Mouse (Mus musculus): Measurements from ENCODE around the gene Efemp2. TPM values are rescaled to one million over a fixed set of nuclear protein-coding genes. Genes with fewer than 3 reads are reported as not detected.
"Not testable (repeated sequence)": the region's sequence is repeated elsewhere in the genome, so short reads cannot be mapped to it uniquely, and the experiment has no call there.

The Efemp2 gene
- polyA plus RNA-seq, 1 experiment from 2014 or later, result 208 TPM

- Histone ChIP-seq H3K9ac (no peak overlapping the region), H3K9me3 (no peaks in the 10 kb centered on the region), H3K4me3 (no peak overlapping the region), H3K4me2 (no peak overlapping the region), H3K27me3 (no peaks in the 10 kb centered on the region), H3K27ac (peak overlapping the region; percentile 43; the same call in 1 of the 2 replicates), H3K4me1 (peaks cover 40% of the 10 kb centered on the region), H3K36me3 (peaks cover 59% of the 10 kb centered on the region)
- 92% methylated on average over 19 of the region's 19 CpGs for WGBS
- no peak for ATAC-seq (ENCODE audit: borderline replicate concordance, extremely low read depth, low FRiP score, low TSS enrichment)
Measured at GRCm38 (mm10) chr19:5483386-5484359, 9.9 kb downstream of the Efemp2 start.

GRCm38 (mm10) chr19:5484496-5484895 is 10.7 kb downstream of the Efemp2 start:
- Histone ChIP-seq H3K4me2 (0 out of 2 replicates have a peak overlapping the region, but pooled peaks have one; percentile 6), H3K9ac (no peak overlapping the region), H3K36me3 (peaks cover 51% of the 10 kb centered on the region), H3K27me3 (no peaks in the 10 kb centered on the region), H3K27ac (peak overlapping the region; percentile 98), H3K9me3 (no peaks in the 10 kb centered on the region), H3K4me1 (peaks cover 45% of the 10 kb centered on the region), H3K4me3 (no peak overlapping the region)
- no peak for ATAC-seq (ENCODE audit: borderline replicate concordance, extremely low read depth, low FRiP score, low TSS enrichment)
- 66% methylated on average over 5 of the region's 5 CpGs for WGBS

- Histone ChIP-seq H3K9me3 (no peaks in the 10 kb centered on the region), H3K36me3 (peaks cover 42% of the 10 kb centered on the region), H3K27ac (peak overlapping the region; percentile 98), H3K27me3 (no peaks in the 10 kb centered on the region), H3K9ac (peak overlapping the region; percentile 9; the same call in 1 of the 2 replicates), H3K4me1 (peaks cover 50% of the 10 kb centered on the region), H3K4me2 (no peak overlapping the region), H3K4me3 (no peak overlapping the region)
- 70% methylated on average over 8 of the region's 8 CpGs for WGBS
- ATAC-seq (ENCODE audit: borderline replicate concordance, extremely low read depth, low FRiP score, low TSS enrichment), result no peak
Measured at GRCm38 (mm10) chr19:5485371-5485770, 11.6 kb downstream of the Efemp2 start.

GRCm38 (mm10) chr19:5485821-5486220 is 12.1 kb downstream of the Efemp2 start:
- ATAC-seq (ENCODE audit: borderline replicate concordance, extremely low read depth, low FRiP score, low TSS enrichment), result no peak
- WGBS, result 95% methylated on average over 7 of the region's 7 CpGs
- Histone ChIP-seq H3K4me1 (peaks cover 50% of the 10 kb centered on the region), H3K9ac (peak overlapping the region; percentile 9; the same call in 1 of the 2 replicates), H3K9me3 (no peaks in the 10 kb centered on the region), H3K4me2 (0 out of 2 replicates have a peak overlapping the region, but pooled peaks have one; percentile 88), H3K27ac (peak overlapping the region; percentile 98), H3K36me3 (peaks cover 37% of the 10 kb centered on the region), H3K27me3 (no peaks in the 10 kb centered on the region), H3K4me3 (no peak overlapping the region)

GRCm38 (mm10) chr19:5486286-5486685 is 12.5 kb downstream of the Efemp2 start:
- Histone ChIP-seq H3K27me3 (no peaks in the 10 kb centered on the region), H3K9me3 (no peaks in the 10 kb centered on the region), H3K36me3 (peaks cover 33% of the 10 kb centered on the region), H3K4me2 (peak overlapping the region; percentile 88; the same call in 1 of the 2 replicates), H3K4me1 (peaks cover 50% of the 10 kb centered on the region), H3K27ac (peak overlapping the region; percentile 98), H3K4me3 (no peak overlapping the region), H3K9ac (0 out of 2 replicates have a peak overlapping the region, but pooled peaks have one; percentile 9)
- 60% methylated on average over 8 of the region's 8 CpGs for WGBS
- ATAC-seq (ENCODE audit: borderline replicate concordance, extremely low read depth, low FRiP score, low TSS enrichment), result no peak

- Histone ChIP-seq H3K9me3 (no peaks in the 10 kb centered on the region), H3K4me2 (peak overlapping the region; percentile 88), H3K4me3 (peak overlapping the region; percentile 59; the same call in 1 of the 2 replicates), H3K9ac (no peak overlapping the region), H3K27ac (peak overlapping the region; percentile 98), H3K4me1 (peaks cover 52% of the 10 kb centered on the region), H3K27me3 (no peaks in the 10 kb centered on the region), H3K36me3 (peaks cover 28% of the 10 kb centered on the region)
- ATAC-seq (ENCODE audit: borderline replicate concordance, extremely low read depth, low FRiP score, low TSS enrichment), result no peak
- WGBS, result 73% methylated on average over 4 of the region's 4 CpGs
Measured at GRCm38 (mm10) chr19:5486771-5487170, 13.0 kb downstream of the Efemp2 start.

- Histone ChIP-seq H3K4me1 (peaks cover 60% of the 10 kb centered on the region), H3K9ac (peak within 1 kb of the TSS; percentile 74), H3K4me3 (peak within 1 kb of the TSS; percentile 59), H3K27ac (peak within 1 kb of the TSS; percentile 98), H3K9me3 (no peaks in the 10 kb centered on the region), H3K27me3 (no peaks in the 10 kb centered on the region), H3K36me3 (peaks cover 28% of the 10 kb centered on the region), H3K4me2 (peak within 1 kb of the TSS; percentile 88)
- ATAC-seq (ENCODE audit: borderline replicate concordance, extremely low read depth, low FRiP score, low TSS enrichment), result peak; percentile 82
- under 1% methylated on average over 39 of the region's 39 CpGs for WGBS
Measured at GRCm38 (mm10) chr19:5487768-5488550, 14.2 kb downstream of the Efemp2 start, which contains the start of gene Mus81. Mus81 (minus strand) TSS chr19:5488402.

GRCm38 (mm10) chr19:5488878-5489571 is 15.3 kb downstream of the Efemp2 start:
- Histone ChIP-seq H3K9me3 (no peaks in the 10 kb centered on the region), H3K4me2 (peak overlapping the region; percentile 88), H3K27me3 (no peaks in the 10 kb centered on the region), H3K9ac (peak overlapping the region; percentile 40), H3K4me3 (peak overlapping the region; percentile 59), H3K4me1 (peaks cover 57% of the 10 kb centered on the region), H3K36me3 (peaks cover 27% of the 10 kb centered on the region), H3K27ac (peak overlapping the region; percentile 98)
- peak; percentile 86 for ATAC-seq (ENCODE audit: borderline replicate concordance, extremely low read depth, low FRiP score, low TSS enrichment)
- 0% methylated on average over 26 of the region's 26 CpGs for WGBS

- H3K4me1 ChIP-seq, result peaks cover 56% of the 10 kb centered on the region
Measured at GRCm38 (mm10) chr19:5489721-5490120, 16.0 kb downstream of the Efemp2 start.

GRCm38 (mm10) chr19:5490313-5490897 is 16.7 kb downstream of the Efemp2 start, which contains the start of gene Cfl1:
Cfl1 (plus strand) TSS chr19:5490455.
- peaks cover 38% of the 10 kb centered on the region for H3K36me3 ChIP-seq
- H3K9me3 ChIP-seq, result no peaks in the 10 kb centered on the region
- under 1% methylated on average over 56 of the region's 62 CpGs for WGBS
- H3K27ac ChIP-seq, result peak within 1 kb of the TSS; percentile 98
- H3K4me3 ChIP-seq, result peak within 1 kb of the TSS; percentile 88
- H3K4me2 ChIP-seq, result peak within 1 kb of the TSS; percentile 88
- H3K27me3 ChIP-seq, result no peaks in the 10 kb centered on the region
- ATAC-seq (ENCODE audit: borderline replicate concordance, extremely low read depth, low FRiP score, low TSS enrichment), result peak; percentile 59
- peaks cover 49% of the 10 kb centered on the region for H3K4me1 ChIP-seq
- H3K9ac ChIP-seq, result peak within 1 kb of the TSS; percentile 87

More at GRCm38 (mm10) chr19:5489721-5490120, 16.0 kb downstream of the Efemp2 start:
- Histone ChIP-seq H3K4me3 (peak overlapping the region; percentile 88), H3K9ac (0 out of 2 replicates have a peak overlapping the region, but pooled peaks have one; percentile 10), H3K4me2 (peak overlapping the region; percentile 88), H3K36me3 (peaks cover 31% of the 10 kb centered on the region), H3K27ac (peak overlapping the region; percentile 98)
- not testable (repeated sequence) for ATAC-seq (ENCODE audit: borderline replicate concordance, extremely low read depth, low FRiP score, low TSS enrichment); H3K9me3 ChIP-seq; H3K27me3 ChIP-seq
- 35% methylated on average over 10 of the region's 10 CpGs for WGBS
